24 mouse cellular contexts compared by ENCODE assay signal in the genomic region with DNA sequence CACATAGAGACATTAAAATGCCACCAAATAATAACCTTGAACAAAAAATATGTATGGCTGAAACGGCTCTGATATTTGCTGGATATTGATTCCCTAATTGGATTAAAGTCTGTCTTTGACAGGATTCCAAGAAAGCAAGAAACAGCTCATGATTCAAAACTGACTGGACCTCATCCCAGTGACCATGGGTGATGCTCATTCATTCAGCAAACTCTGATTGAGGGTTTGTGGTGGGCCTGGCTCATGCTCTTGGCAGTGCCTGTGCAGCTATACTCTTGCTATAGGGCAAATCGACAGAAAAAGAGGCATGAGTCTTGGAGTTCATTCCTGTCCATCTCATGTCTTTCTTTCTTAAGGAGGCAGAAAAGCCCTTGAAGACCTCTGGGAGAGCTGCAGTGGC.
A peak's percentile ranks its signal among the peaks of the same experiment; 100 is the strongest.
DNase-seq lines count a peak whose midpoint lies in the region; ATAC-seq and TF ChIP-seq lines count a peak whose summit lies in the region.
"Had no signal": no experiment of that assay in that cellular context is flagged by ENCODE, and none has a peak within 500 bp of the region (broad histone marks: within the 10 kb centered on the region; RNA-seq: fewer than 3 reads in every experiment).

No protein-coding gene starts in this region.

- TF ChIP-seq CTCF in forebrain, postnatal 0 days (IDR thresholded peaks at IDR 0.05; ENCODE audit: low read depth), result no peak
- no peak for TF ChIP-seq CTCF in layer of hippocampus, adult 2 months (conservative IDR thresholded peaks at IDR 0.05)
- TF ChIP-seq CTCF in brain, embryonic 14.5 days (IDR thresholded peaks at IDR 0.05; ENCODE audit: borderline replicate concordance, extremely low read depth, insufficient read depth, insufficient read length), result no peak

- no peak for TF ChIP-seq POLR2A in brain, embryonic 14.5 days (IDR thresholded peaks at IDR 0.05; ENCODE audit: borderline replicate concordance, extremely low read depth, insufficient read depth, insufficient read length, poor library complexity, severe bottlenecking)

- no peaks in the 10 kb centered on the region for H3K27me3 ChIP-seq in forebrain, embryonic 14.5 days (replicated peaks; ENCODE audit: control insufficient read depth, insufficient read depth, low read length)
- no peaks in the 10 kb centered on the region for H3K27me3 ChIP-seq in forebrain, postnatal 0 days (ENCODE audit: insufficient read depth, low read length)
- H3K27me3 ChIP-seq: forebrain, embryonic 15.5 days; heart, embryonic 12.5 days had no signal

- DNase-seq in forebrain, embryonic 14.5 days (ENCODE audit: low spot score), result peak; percentile 20
- no peak for DNase-seq in forebrain, postnatal 0 days
- DNase-seq in layer of hippocampus, adult 2 months (ENCODE audit: low spot score in 2 of 2), result no peak
- no peak for DNase-seq in layer of hippocampus, postnatal 10 days (ENCODE audit: low spot score in 2 of 2)
- peak; percentile 85 for DNase-seq in Muller cell, postnatal 12 days (ENCODE audit: inconsistent ontology term)
- peak; percentile 48 for DNase-seq in brain, embryonic 14.5 days (ENCODE audit: low read depth)
- DNase-seq: adrenal gland, adult 8-10 months; adrenal gland, postnatal 25 days; cerebellum, adult 18-20 months; cerebellum, postnatal 25 days; gastrocnemius, postnatal 10 days; gastrocnemius, postnatal 36 days; heart, postnatal 10 days; heart, postnatal 36 days had no signal

- H3K9ac ChIP-seq in forebrain, embryonic 14.5 days (ENCODE audit: low read length), result no peak overlapping the region
- H3K9ac ChIP-seq in forebrain, postnatal 0 days, result no peak overlapping the region
- H3K9ac ChIP-seq: embryonic facial prominence, embryonic 12.5 days; embryonic facial prominence, embryonic 15.5 days; forebrain, embryonic 15.5 days; heart, embryonic 12.5 days; heart, embryonic 15.5 days; hindbrain, embryonic 14.5 days had no signal

- no peak overlapping the region for H3K4me3 ChIP-seq in forebrain, embryonic 14.5 days (ENCODE audit: low read depth, low read length)
- no peak overlapping the region for H3K4me3 ChIP-seq in forebrain, postnatal 0 days (ENCODE audit: low read depth, low read length)
- H3K4me3 ChIP-seq in layer of hippocampus, adult 2 months, result no peak overlapping the region
- H3K4me3 ChIP-seq: embryonic facial prominence, embryonic 12.5 days; embryonic facial prominence, embryonic 15.5 days; forebrain, embryonic 15.5 days; heart, embryonic 12.5 days; heart, embryonic 15.5 days; hindbrain, embryonic 10.5 days had no signal

- no peak for ATAC-seq in forebrain, embryonic 14.5 days
- no peak for ATAC-seq in forebrain, postnatal 0 days
- ATAC-seq: activated CD4-positive, CD25-positive, alpha-beta regulatory T cell, adult 4 months; CD4-positive, CD25-positive, alpha-beta regulatory T cell, adult 4 months; forebrain, embryonic 15.5 days; intestine, postnatal 0 days had no signal

- H3K9me3 ChIP-seq in forebrain, embryonic 14.5 days (replicated peaks; ENCODE audit: control insufficient read depth, low read length), result no peaks in the 10 kb centered on the region
- H3K9me3 ChIP-seq in forebrain, postnatal 0 days (ENCODE audit: low read length), result no peaks in the 10 kb centered on the region
- H3K9me3 ChIP-seq: embryonic facial prominence, embryonic 12.5 days; embryonic facial prominence, embryonic 15.5 days; forebrain, embryonic 15.5 days; heart, embryonic 12.5 days; heart, embryonic 15.5 days; hindbrain, embryonic 10.5 days had no signal

- H3K27ac ChIP-seq in forebrain, embryonic 14.5 days (ENCODE audit: low read depth, low read length), result no peak overlapping the region
- no peak overlapping the region for H3K27ac ChIP-seq in forebrain, postnatal 0 days (ENCODE audit: low read depth, low read length)
- peak overlapping the region; percentile 82 for H3K27ac ChIP-seq in layer of hippocampus, adult 2 months
- H3K27ac ChIP-seq: embryonic facial prominence, embryonic 12.5 days; embryonic facial prominence, embryonic 15.5 days; forebrain, embryonic 15.5 days; heart, embryonic 15.5 days; hindbrain, embryonic 10.5 days; hindbrain, embryonic 14.5 days had no signal

- no peaks in the 10 kb centered on the region for H3K4me1 ChIP-seq in forebrain, embryonic 14.5 days (ENCODE audit: control insufficient read depth, insufficient read depth, low read length)
- H3K4me1 ChIP-seq in forebrain, postnatal 0 days (ENCODE audit: insufficient read depth), result no peaks in the 10 kb centered on the region
- H3K4me1 ChIP-seq: embryonic facial prominence, embryonic 15.5 days; heart, embryonic 12.5 days had no signal

- 68% methylated on average over 2 of the region's 2 CpGs for WGBS in forebrain, embryonic 14.5 days
- WGBS in forebrain, postnatal 0 days, result 56% methylated on average over 2 of the region's 2 CpGs

- no peaks in the 10 kb centered on the region for H3K36me3 ChIP-seq in forebrain, embryonic 14.5 days (ENCODE audit: control insufficient read depth, insufficient read depth, low read length)
- H3K36me3 ChIP-seq in forebrain, postnatal 0 days (ENCODE audit: insufficient read depth), result no peaks in the 10 kb centered on the region
- H3K36me3 ChIP-seq: embryonic facial prominence, embryonic 12.5 days; embryonic facial prominence, embryonic 15.5 days; forebrain, embryonic 15.5 days; heart, embryonic 12.5 days; heart, embryonic 15.5 days; hindbrain, embryonic 10.5 days had no signal

- H3K4me2 ChIP-seq in forebrain, embryonic 14.5 days (ENCODE audit: low read length), result no peak overlapping the region
- no peak overlapping the region for H3K4me2 ChIP-seq in forebrain, postnatal 0 days (ENCODE audit: low read depth)
- H3K4me2 ChIP-seq: embryonic facial prominence, embryonic 12.5 days; embryonic facial prominence, embryonic 15.5 days; forebrain, embryonic 15.5 days; heart, embryonic 12.5 days; heart, embryonic 15.5 days; hindbrain, embryonic 14.5 days had no signal

Comparison
In these comparisons a context has a peak if more than half of its experiments do, and no peak if none do; other contexts are left out.
1. DNase-seq: peak in forebrain, embryonic 14.5 days (single experiment), Muller cell, postnatal 12 days (single experiment) and brain, embryonic 14.5 days (single experiment); none in forebrain, postnatal 0 days (single experiment), layer of hippocampus, adult 2 months (0 of 2) and layer of hippocampus, postnatal 10 days (0 of 2).